Mouse (Mus musculus): Measurements from ENCODE around the gene Copz1.

- TF ChIP-seq CTCF (conservative IDR thresholded peaks at IDR 0.05 in 1 of 2, IDR thresholded peaks at IDR 0.05 in 1 of 2; ENCODE audit: low read depth in 2 of 2, low read length in 2 of 2) (peak; percentile 95 to 99), TCF12 (IDR thresholded peaks at IDR 0.05; ENCODE audit: low read depth, low read length) (no peak), CHD2 (IDR thresholded peaks at IDR 0.05; ENCODE audit: low read length) (no peak)
Measured at GRCm38 (mm10) chr15:103313495-103314095, 41.1 kb downstream of the Copz1 start.
